Mouse (Mus musculus) heart, adult 9 months (tissue): ENCODE measurements at regions not wholly inside any gene's neighbourhood (a gene's known extent, or its start where the extent isn't known, plus 50 kb on each side); places are given as distances from the start of the nearest gene placed in this dataset.

Experiments used
- DNase-seq, 2 experiments: peaks; one replicate each; pipeline ENCODE4 v3.0.0; 2022; ENCODE audit warnings: low spot score in 2 of 2

- no peak for DNase-seq
These were observed 116.3 kb upstream of the Arhgap28 start for GRCm38 (mm10) chr17:68120230-68120629.

GRCm38 (mm10) chr17:68120744-68121143, 116.8 kb upstream of the Arhgap28 start:
- no peak for DNase-seq

- DNase-seq: no peak
These were observed 130.5 kb upstream of the Arhgap28 start for GRCm38 (mm10) chr17:68134373-68134772.

- DNase-seq: no peak
These were observed 131.5 kb upstream of the Arhgap28 start for GRCm38 (mm10) chr17:68135436-68135835.

- DNase-seq: no peak
These were observed 130.3 kb upstream of the L3mbtl4 start for GRCm38 (mm10) chr17:68143307-68143706.

- no peak for DNase-seq
These were observed 124.3 kb upstream of the L3mbtl4 start for GRCm38 (mm10) chr17:68149237-68149792.

GRCm38 (mm10) chr17:68152438-68153120, 121.0 kb upstream of the L3mbtl4 start:
- no peak for DNase-seq

GRCm38 (mm10) chr17:68154879-68155278, 118.7 kb upstream of the L3mbtl4 start:
- DNase-seq: no peak

GRCm38 (mm10) chr17:68158172-68158651, 115.4 kb upstream of the L3mbtl4 start:
- peak; percentile 53 to 57 for DNase-seq

GRCm38 (mm10) chr17:68161107-68161506, 112.5 kb upstream of the L3mbtl4 start:
- DNase-seq: no peak

- DNase-seq: peak; percentile 30 to 40
These were observed 110.1 kb upstream of the L3mbtl4 start for GRCm38 (mm10) chr17:68163545-68163944.

GRCm38 (mm10) chr17:68164666-68165065, 108.9 kb upstream of the L3mbtl4 start:
- DNase-seq: no peak

- DNase-seq: peak; percentile 33 to 36
These were observed 108.3 kb upstream of the L3mbtl4 start for GRCm38 (mm10) chr17:68165171-68165825.

GRCm38 (mm10) chr17:68166397-68166796, 107.2 kb upstream of the L3mbtl4 start:
- peak in 1 of 2 experiments; percentile 6 for DNase-seq

GRCm38 (mm10) chr17:68172838-68173237, 100.8 kb upstream of the L3mbtl4 start:
- no peak for DNase-seq

- no peak for DNase-seq
These were observed 96.9 kb upstream of the L3mbtl4 start for GRCm38 (mm10) chr17:68176611-68177165.

- no peak for DNase-seq
These were observed 95.8 kb upstream of the L3mbtl4 start for GRCm38 (mm10) chr17:68177835-68178234.

GRCm38 (mm10) chr17:68185385-68185784, 88.2 kb upstream of the L3mbtl4 start:
- no peak for DNase-seq

GRCm38 (mm10) chr17:68189888-68190287, 83.7 kb upstream of the L3mbtl4 start:
- DNase-seq: no peak

GRCm38 (mm10) chr17:68205545-68205944, 68.1 kb upstream of the L3mbtl4 start:
- DNase-seq: no peak

GRCm38 (mm10) chr17:68208837-68209236, 64.8 kb upstream of the L3mbtl4 start:
- DNase-seq: no peak
